Mouse (Mus musculus): ENCODE measurements around the gene Gm11639.

GRCm38 (mm10) chr11:105144084-105144483 is 458.6 kb downstream of the Gm11639 start:
- TF ChIP-seq POLR2A (IDR thresholded peaks at IDR 0.05; ENCODE audit: extremely low read depth, insufficient read depth, low read length) (no peak), CTCF (IDR thresholded peaks at IDR 0.05; ENCODE audit: extremely low read depth, insufficient read depth, low read length) (no peak)

Measured in cortical plate, adult 2 months (tissue).